Mouse (Mus musculus) lung, adult 10 weeks (tissue): ENCODE results near the gene Dpt. TPM values are rescaled to one million over a fixed set of nuclear protein-coding genes. Genes with fewer than 3 reads are reported as not detected.

ENCODE experiments used
- polyA plus RNA-seq: library from polyadenylated mRNA; stranded (reverse); fragments of 350-450 nt; fragmentation: Illumina TruSeq; extraction: RNeasy Lipid Tissue Mini Kit (QIAGEN cat#74804); gene quantifications from one replicate; pipeline ENCODE4 v1.2.3, GENCODE M21; 2014; ENCODE audit warnings: low read depth, low replicate concordance; ENCODE audit not compliant: insufficient read depth

Dpt gene
- polyA plus RNA-seq = 190 TPM

DNA sequence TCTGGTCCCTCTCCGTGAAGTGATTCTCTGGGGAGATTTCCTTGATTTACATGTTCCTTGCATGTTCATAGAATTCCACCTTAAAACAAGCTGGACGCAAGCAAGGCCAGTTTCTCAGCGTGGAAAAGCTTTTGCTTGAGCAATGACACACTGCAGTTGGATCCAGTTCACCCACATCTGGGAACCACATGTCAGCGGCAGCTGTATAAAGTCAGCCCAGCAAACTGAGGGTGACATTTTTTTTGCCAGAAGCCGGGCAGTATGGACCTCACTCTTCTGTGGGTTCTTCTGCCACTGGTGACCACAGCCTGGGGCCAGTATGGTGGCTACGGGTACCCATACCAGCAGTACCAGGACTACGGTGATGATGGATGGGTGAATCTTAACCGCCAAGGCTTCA lies at the start of gene Dpt:
TSS of gene Dpt (plus strand) at position 174 of the 400 bp plus-strand sequence.

Other genes starting within 250 kb of the Dpt start
- 4.6 TPM for gene Xcl1, start 138.9 kb downstream of the Dpt start, polyA plus RNA-seq